Mouse (Mus musculus) ES-E14 (cell line): ENCODE measurements around the gene Cyp27b1. TPM values are rescaled to one million over a fixed set of nuclear protein-coding genes. Genes with fewer than 3 reads are reported as not detected.
A peak's percentile ranks its signal among the peaks of the same experiment; 100 is the strongest.

Source experiments
- DNase-seq: peaks from one replicate; pipeline ENCODE4 v3.0.0-alpha.2; 2013; ENCODE audit warnings: low read depth, low spot score
- H3K27ac ChIP-seq: 2 replicates; pipeline ENCODE4 v1.5.1; 2012; ENCODE audit warnings: low read depth, mild to moderate bottlenecking, low read length, moderate library complexity, mixed read lengths; ENCODE audit not compliant: poor library complexity, insufficient read depth, severe bottlenecking
- H3K36me3 ChIP-seq: 2 replicates; pipeline ENCODE4 v1.6.1; 2012; ENCODE audit warnings: mild to moderate bottlenecking, low read length, moderate library complexity, mixed read lengths; ENCODE audit not compliant: control insufficient read depth, poor library complexity, insufficient read depth, severe bottlenecking
- H3K4me1 ChIP-seq, 2 experiments: fragments of 150-350 bp in 1 of 2; sonication (generic) in 1 of 2; 2 replicates each; pipeline ENCODE4 v1.6.1; 2012; ENCODE audit warnings: low read length in 2 of 2, mild to moderate bottlenecking in 1 of 2, mixed read lengths in 1 of 2; ENCODE audit not compliant: control insufficient read depth in 2 of 2, insufficient read depth in 2 of 2, poor library complexity in 1 of 2
- H3K4me3 ChIP-seq, 2 experiments: fragments of 150-350 bp in 1 of 2; sonication (generic) in 1 of 2; 2 replicates each; pipeline ENCODE4 v1.5.1; 2012; ENCODE audit warnings: low read length in 2 of 2, low read depth in 1 of 2, mild to moderate bottlenecking in 1 of 2, mixed read lengths in 1 of 2; ENCODE audit not compliant: insufficient read depth in 1 of 2, poor library complexity in 1 of 2, severe bottlenecking in 1 of 2
- H3K9ac ChIP-seq: 2 replicates; pipeline ENCODE4 v1.6.1; 2012; ENCODE audit warnings: low read depth, mild to moderate bottlenecking, low read length, mixed read lengths; ENCODE audit not compliant: poor library complexity, insufficient read depth, severe bottlenecking
- H3K9me3 ChIP-seq: fragments of 150-350 bp; sonication (generic); 2 replicates; pipeline ENCODE4 v1.6.1; 2012; ENCODE audit warnings: low read depth, mild to moderate bottlenecking, low read length; ENCODE audit not compliant: control insufficient read depth, insufficient read depth
- CHD2 ChIP-seq: IDR thresholded peaks from 2 replicates; pipeline ENCODE4 v1.6.1; 2014; ENCODE audit warnings: mild to moderate bottlenecking, low read depth, low read length, inconsistent platforms
- HCFC1 ChIP-seq: IDR thresholded peaks from 2 replicates; pipeline ENCODE4 v1.6.1; 2012; ENCODE audit warnings: low read length, inconsistent platforms, borderline replicate concordance; ENCODE audit not compliant: insufficient read depth
- MAFK ChIP-seq: IDR thresholded peaks from 2 replicates; pipeline ENCODE4 v1.6.1; 2014; ENCODE audit warnings: mild to moderate bottlenecking, low read depth, low read length, inconsistent platforms; ENCODE audit not compliant: insufficient read depth
- ZC3H11A ChIP-seq: IDR thresholded peaks from 2 replicates; pipeline ENCODE4 v1.6.1; 2012; ENCODE audit warnings: low read depth, mild to moderate bottlenecking, inconsistent platforms, low read length, borderline replicate concordance
- ZNF384 ChIP-seq: IDR thresholded peaks from 2 replicates; pipeline ENCODE4 v1.6.1; 2012; ENCODE audit warnings: low read depth, low read length, inconsistent platforms
- in situ Hi-C, 2 experiments: fragments of 600-800 bp; cut with MboI; formaldehyde crosslinking; loops; one replicate each; pipeline ENCODE4 v1.15.1; 2025; ENCODE audit warnings: low sequenced_read_pairs in 2 of 2, inconsistent platforms in 1 of 2; ENCODE audit not compliant: unreplicated experiment in 2 of 2
- total RNA-seq: library from RNA; depleted of rRNA; stranded (reverse); fragments of 300-350 nt; gene quantifications from 2 replicates; pipeline ENCODE4 v1.2.3, GENCODE M21; 2012

The Cyp27b1 gene
- total RNA-seq, 1 experiment: 0.40 TPM

DNA sequence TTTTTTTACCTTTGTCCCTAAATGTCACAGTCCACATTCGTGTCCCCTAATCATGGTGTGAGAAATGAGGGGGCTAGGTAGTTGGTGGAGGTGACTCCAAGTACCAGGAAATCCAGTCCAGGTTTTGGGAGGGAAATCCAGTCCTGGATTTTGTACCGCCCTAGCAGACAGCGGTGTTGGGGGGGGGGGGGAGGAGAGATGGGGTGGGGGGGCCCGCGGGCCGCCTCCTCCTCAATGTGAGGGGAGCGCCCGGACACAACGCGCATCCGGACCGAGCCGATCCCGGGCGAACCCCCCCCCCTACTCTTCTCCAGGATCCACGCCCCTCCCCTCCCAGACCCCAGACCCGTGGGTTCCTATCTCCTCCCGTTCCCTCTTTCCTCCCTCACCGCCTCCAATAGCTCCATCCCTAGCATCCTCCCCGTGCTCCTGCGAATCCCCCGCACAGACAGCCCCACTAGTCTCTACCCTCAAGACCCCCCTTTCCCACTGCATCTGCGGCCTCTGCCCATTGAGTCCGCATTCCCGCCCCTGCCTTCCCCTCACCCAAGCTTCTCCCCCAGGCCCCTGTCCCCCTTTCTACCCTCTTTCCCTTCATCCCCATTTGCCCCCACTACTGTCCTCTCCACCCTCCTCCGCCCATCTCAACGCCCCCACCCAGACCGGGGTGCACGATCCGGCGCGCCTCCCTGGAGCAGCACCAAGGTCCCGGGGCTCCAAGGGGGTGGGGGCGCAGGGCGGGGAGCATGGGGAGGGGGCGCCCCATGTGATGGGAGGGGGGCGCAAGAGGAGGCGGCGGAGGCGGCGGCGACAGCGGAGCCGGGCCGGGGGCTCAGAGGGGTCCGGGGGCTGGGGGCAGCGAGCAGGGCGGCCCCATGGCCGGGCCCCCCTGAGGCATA, 30.9 kb downstream of the Cyp27b1 start:
- Histone ChIP-seq H3K9ac (peak overlapping the region; percentile 58; the same call in 1 of the 2 replicates), H3K27ac (no peak overlapping the region), H3K9me3 (no peaks in the 10 kb centered on the region), H3K36me3 (no peaks in the 10 kb centered on the region), H3K4me3 (peak overlapping the region; percentile 55 to 67), H3K4me1 (peaks cover 0 to 12% of the 10 kb centered on the region in 2 experiments; a peak in 1 of 4 replicates)
- no peak for TF ChIP-seq ZNF384
- TF ChIP-seq ZC3H11A: no peak
- no peak for TF ChIP-seq CHD2
- no peak for TF ChIP-seq MAFK
- TF ChIP-seq HCFC1: no peak
- in situ Hi-C loops: no loop called here
- no peak for DNase-seq

- H3K9me3 ChIP-seq: no peaks in the 10 kb centered on the region
- H3K27ac ChIP-seq: no peak overlapping the region
- no peaks in the 10 kb centered on the region for H3K36me3 ChIP-seq
- H3K9ac ChIP-seq: peak overlapping the region; percentile 58; the same call in 1 of the 2 replicates
- TF ChIP-seq ZNF384 (no peak), CHD2 (no peak), HCFC1 (no peak), MAFK (no peak), ZC3H11A (no peak)
- no peak for DNase-seq
- H3K4me1 ChIP-seq: peaks cover 0 to 12% of the 10 kb centered on the region in 2 experiments; a peak in 1 of 4 replicates
- peak overlapping the region; percentile 55 to 67; a peak in 3 of 4 replicates for H3K4me3 ChIP-seq
- in situ Hi-C loops: no loop called here
Measured at GRCm38 (mm10) chr10:127079665-127080391, 31.8 kb downstream of the Cyp27b1 start.

DNA sequence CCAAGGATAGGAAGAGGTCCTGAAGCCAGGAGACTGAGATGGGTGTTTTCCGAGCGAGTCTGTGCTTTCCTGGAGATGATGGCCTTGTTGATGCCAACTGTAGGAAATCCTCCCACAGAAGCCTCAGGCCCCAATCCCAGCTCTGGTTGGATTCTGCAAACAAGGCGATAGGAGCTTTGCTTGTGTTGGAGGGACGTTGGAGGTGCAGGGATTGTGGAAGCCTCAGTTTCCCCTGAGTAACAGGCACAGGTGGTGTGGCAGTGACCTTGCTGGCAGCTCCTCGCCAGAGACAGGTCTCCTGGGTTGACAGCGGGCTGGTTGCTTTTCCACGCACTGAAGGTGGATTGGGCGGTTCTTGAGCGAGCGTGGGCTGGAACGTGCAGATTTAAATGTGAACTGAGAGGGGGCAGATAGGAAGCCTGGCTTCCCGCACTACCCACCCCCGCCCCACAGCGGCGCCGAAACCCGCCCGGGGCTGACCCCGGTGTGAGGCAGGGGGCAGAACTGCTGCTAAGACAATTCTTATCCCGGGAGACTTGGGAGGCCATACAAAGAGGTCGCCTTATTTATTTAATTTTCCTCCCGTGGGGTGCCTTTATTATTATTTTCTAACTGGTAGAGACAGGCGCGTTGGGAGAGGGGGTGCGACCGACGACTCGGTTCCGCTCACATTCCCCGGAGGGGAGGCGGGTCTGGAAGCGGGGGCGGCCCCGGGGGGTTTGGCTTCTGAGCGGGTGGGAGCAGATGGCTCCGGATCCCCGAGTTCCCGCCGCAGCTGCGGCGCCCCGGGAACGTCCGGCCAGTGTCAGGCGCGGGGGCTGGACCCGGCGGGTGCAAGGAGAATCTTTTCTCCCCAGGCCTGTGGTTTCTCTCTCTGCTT, 33.1 kb downstream of the Cyp27b1 start:
- no peak for DNase-seq

More for the DNA sequence above, 33.1 kb downstream of the Cyp27b1 start:
- Histone ChIP-seq H3K9me3 (no peaks in the 10 kb centered on the region), H3K4me1 (peaks cover 0 to 12% of the 10 kb centered on the region in 2 experiments; a peak in 1 of 4 replicates), H3K4me3 (peak overlapping the region; percentile 11 to 29; a peak in 2 of 4 replicates), H3K9ac (no peak overlapping the region), H3K27ac (no peak overlapping the region), H3K36me3 (no peaks in the 10 kb centered on the region)
- TF ChIP-seq MAFK (no peak), CHD2 (no peak), ZC3H11A (no peak), ZNF384 (no peak), HCFC1 (no peak)
- in situ Hi-C loops: no loop called here
